Mouse (Mus musculus): ENCODE measurements around the gene Phactr4. TPM values are rescaled to one million over a fixed set of nuclear protein-coding genes. Genes with fewer than 3 reads are reported as not detected.

Phactr4 gene
- polyA plus RNA-seq, 1 experiment from 2014 or later, result 24.7 TPM

DNA sequence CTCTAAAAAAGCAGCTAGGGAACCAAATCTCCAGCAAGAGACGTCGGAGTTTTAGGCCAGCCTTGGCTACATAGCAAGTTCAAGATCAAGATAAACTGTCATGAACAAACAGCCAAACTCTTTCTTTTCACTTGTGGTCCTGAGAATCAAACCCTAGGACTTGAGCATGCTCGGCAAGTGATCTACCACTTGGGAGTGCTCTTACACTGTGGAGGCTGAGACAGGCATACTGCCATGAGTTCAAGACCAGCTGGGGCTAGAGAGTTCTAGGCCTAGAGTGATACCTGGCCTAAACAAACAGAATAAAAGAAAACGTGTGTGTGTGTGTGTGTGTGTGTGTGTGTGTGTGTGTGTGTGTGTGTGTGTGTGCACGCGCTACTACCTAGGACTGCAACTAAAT, 31.9 kb upstream of the Phactr4 start:
- Histone ChIP-seq H3K4me2 (ENCODE audit: low read depth) (no peak overlapping the region), H3K27me3 (ENCODE audit: control insufficient read depth, insufficient read depth, low read length) (no peaks in the 10 kb centered on the region), H3K27ac (ENCODE audit: low read depth, low read length) (no peak overlapping the region), H3K36me3 (ENCODE audit: control insufficient read depth, insufficient read depth, low read length) (peaks cover 2% of the 10 kb centered on the region; the same call in 1 of the 2 replicates), H3K9ac (ENCODE audit: low read length) (no peak overlapping the region), H3K9me3 (ENCODE audit: control insufficient read depth, low read length) (no peaks in the 10 kb centered on the region), H3K4me3 (ENCODE audit: low read depth, low read length) (no peak overlapping the region), H3K4me1 (ENCODE audit: control insufficient read depth, insufficient read depth, low read length) (no peaks in the 10 kb centered on the region)
- ATAC-seq (ENCODE audit: insufficient read depth, low FRiP score, low TSS enrichment), result no peak
- 79% methylated on average over 6 of the region's 6 CpGs for WGBS
- no peak for DNase-seq (ENCODE audit: low spot score)

DNA sequence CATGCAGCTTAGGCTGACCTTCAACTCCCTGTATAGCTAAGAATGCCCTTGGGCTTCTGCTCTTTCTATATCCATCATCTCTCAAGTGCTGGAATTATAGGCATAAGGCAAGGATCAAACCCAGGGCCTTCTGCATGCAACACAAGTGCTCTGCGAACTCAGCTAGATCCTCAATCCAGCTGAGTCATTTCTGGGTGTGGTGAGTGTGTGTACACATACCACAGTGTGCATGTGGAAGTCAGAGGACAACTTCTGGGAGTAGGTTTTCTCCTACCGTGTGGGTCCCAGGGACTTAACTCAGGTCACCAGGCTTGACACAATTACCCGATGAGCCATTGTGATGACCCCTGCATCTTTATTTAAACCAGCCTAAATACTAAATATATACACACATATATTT, 27.5 kb upstream of the Phactr4 start:
- 91% methylated on average over 3 of the region's 3 CpGs for WGBS
- no peak for DNase-seq (ENCODE audit: low spot score)
- Histone ChIP-seq H3K36me3 (ENCODE audit: control insufficient read depth, insufficient read depth, low read length) (no peaks in the 10 kb centered on the region), H3K4me1 (ENCODE audit: control insufficient read depth, insufficient read depth, low read length) (no peaks in the 10 kb centered on the region), H3K27me3 (ENCODE audit: control insufficient read depth, insufficient read depth, low read length) (no peaks in the 10 kb centered on the region), H3K9ac (ENCODE audit: low read length) (no peak overlapping the region), H3K4me3 (ENCODE audit: low read depth, low read length) (no peak overlapping the region), H3K4me2 (ENCODE audit: low read depth) (no peak overlapping the region), H3K27ac (ENCODE audit: low read depth, low read length) (no peak overlapping the region), H3K9me3 (ENCODE audit: control insufficient read depth, low read length) (no peaks in the 10 kb centered on the region)
- no peak for ATAC-seq (ENCODE audit: insufficient read depth, low FRiP score, low TSS enrichment)

GRCm38 (mm10) chr4:132446105-132446504, 23.8 kb upstream of the Phactr4 start:
- H3K9ac ChIP-seq (ENCODE audit: low read length), result no peak overlapping the region
- no peak for ATAC-seq (ENCODE audit: insufficient read depth, low FRiP score, low TSS enrichment)
- no peak for DNase-seq (ENCODE audit: low spot score)
- no peak overlapping the region for H3K4me3 ChIP-seq (ENCODE audit: low read depth, low read length)
- H3K27me3 ChIP-seq (ENCODE audit: control insufficient read depth, insufficient read depth, low read length), result no peaks in the 10 kb centered on the region
- H3K4me1 ChIP-seq (ENCODE audit: control insufficient read depth, insufficient read depth, low read length), result no peaks in the 10 kb centered on the region
- WGBS, result 84% methylated on average over 12 of the region's 12 CpGs
- H3K27ac ChIP-seq (ENCODE audit: low read depth, low read length), result no peak overlapping the region
- no peak overlapping the region for H3K4me2 ChIP-seq (ENCODE audit: low read depth)
- no peaks in the 10 kb centered on the region for H3K36me3 ChIP-seq (ENCODE audit: control insufficient read depth, insufficient read depth, low read length)
- H3K9me3 ChIP-seq (ENCODE audit: control insufficient read depth, low read length), result no peaks in the 10 kb centered on the region

- whole genome bisulfite sequencing, result 87% methylated on average over 8 of the region's 8 CpGs
- ATAC-seq (ENCODE audit: insufficient read depth, low FRiP score, low TSS enrichment) (no peak), DNase-seq (ENCODE audit: low spot score) (no peak)
- H3K9ac ChIP-seq (ENCODE audit: low read length), result no peak overlapping the region
- no peak overlapping the region for H3K4me3 ChIP-seq (ENCODE audit: low read depth, low read length)
- no peak overlapping the region for H3K27ac ChIP-seq (ENCODE audit: low read depth, low read length)
- no peaks in the 10 kb centered on the region for H3K27me3 ChIP-seq (ENCODE audit: control insufficient read depth, insufficient read depth, low read length)
- H3K4me2 ChIP-seq (ENCODE audit: low read depth), result no peak overlapping the region
- H3K36me3 ChIP-seq (ENCODE audit: control insufficient read depth, insufficient read depth, low read length), result no peaks in the 10 kb centered on the region
- H3K9me3 ChIP-seq (ENCODE audit: control insufficient read depth, low read length), result no peaks in the 10 kb centered on the region
- no peaks in the 10 kb centered on the region for H3K4me1 ChIP-seq (ENCODE audit: control insufficient read depth, insufficient read depth, low read length)
Observed at GRCm38 (mm10) chr4:132444516-132444915, 22.2 kb upstream of the Phactr4 start.

GRCm38 (mm10) chr4:132437857-132438256, 15.6 kb upstream of the Phactr4 start:
- Histone ChIP-seq H3K27me3 (ENCODE audit: control insufficient read depth, insufficient read depth, low read length) (no peaks in the 10 kb centered on the region), H3K27ac (ENCODE audit: low read depth, low read length) (no peak overlapping the region), H3K4me1 (ENCODE audit: control insufficient read depth, insufficient read depth, low read length) (no peaks in the 10 kb centered on the region), H3K4me2 (ENCODE audit: low read depth) (no peak overlapping the region), H3K36me3 (ENCODE audit: control insufficient read depth, insufficient read depth, low read length) (no peaks in the 10 kb centered on the region), H3K4me3 (ENCODE audit: low read depth, low read length) (no peak overlapping the region), H3K9me3 (ENCODE audit: control insufficient read depth, low read length) (no peaks in the 10 kb centered on the region), H3K9ac (ENCODE audit: low read length) (no peak overlapping the region)
- DNase-seq (ENCODE audit: low spot score) (no peak), ATAC-seq (ENCODE audit: insufficient read depth, low FRiP score, low TSS enrichment) (no peak)
- 32% methylated on average over 11 of the region's 11 CpGs for WGBS

GRCm38 (mm10) chr4:132432717-132433372, 10.6 kb upstream of the Phactr4 start:
- Histone ChIP-seq H3K27ac (ENCODE audit: low read depth, low read length) (no peak overlapping the region), H3K9ac (ENCODE audit: low read length) (no peak overlapping the region), H3K36me3 (ENCODE audit: control insufficient read depth, insufficient read depth, low read length) (no peaks in the 10 kb centered on the region), H3K9me3 (ENCODE audit: control insufficient read depth, low read length) (no peaks in the 10 kb centered on the region), H3K4me3 (ENCODE audit: low read depth, low read length) (no peak overlapping the region), H3K4me1 (ENCODE audit: control insufficient read depth, insufficient read depth, low read length) (no peaks in the 10 kb centered on the region), H3K27me3 (ENCODE audit: control insufficient read depth, insufficient read depth, low read length) (no peaks in the 10 kb centered on the region), H3K4me2 (ENCODE audit: low read depth) (peak overlapping the region; percentile 22; the same call in 1 of the 2 replicates)
- no peak for ATAC-seq (ENCODE audit: insufficient read depth, low FRiP score, low TSS enrichment)
- DNase-seq (ENCODE audit: low spot score), result no peak
- 14% methylated on average over 14 of the region's 14 CpGs for WGBS

GRCm38 (mm10) chr4:132428022-132428542, 5.8 kb upstream of the Phactr4 start:
- Histone ChIP-seq H3K4me2 (ENCODE audit: low read depth) (no peak overlapping the region), H3K9ac (ENCODE audit: low read length) (no peak overlapping the region), H3K36me3 (ENCODE audit: control insufficient read depth, insufficient read depth, low read length) (no peaks in the 10 kb centered on the region), H3K4me1 (ENCODE audit: control insufficient read depth, insufficient read depth, low read length) (no peaks in the 10 kb centered on the region), H3K27me3 (ENCODE audit: control insufficient read depth, insufficient read depth, low read length) (no peaks in the 10 kb centered on the region), H3K27ac (ENCODE audit: low read depth, low read length) (no peak overlapping the region), H3K9me3 (ENCODE audit: control insufficient read depth, low read length) (no peaks in the 10 kb centered on the region), H3K4me3 (ENCODE audit: low read depth, low read length) (no peak overlapping the region)
- WGBS, result 66% methylated on average over 9 of the region's 9 CpGs
- ATAC-seq (ENCODE audit: insufficient read depth, low FRiP score, low TSS enrichment) (no peak), DNase-seq (ENCODE audit: low spot score) (no peak)

DNA sequence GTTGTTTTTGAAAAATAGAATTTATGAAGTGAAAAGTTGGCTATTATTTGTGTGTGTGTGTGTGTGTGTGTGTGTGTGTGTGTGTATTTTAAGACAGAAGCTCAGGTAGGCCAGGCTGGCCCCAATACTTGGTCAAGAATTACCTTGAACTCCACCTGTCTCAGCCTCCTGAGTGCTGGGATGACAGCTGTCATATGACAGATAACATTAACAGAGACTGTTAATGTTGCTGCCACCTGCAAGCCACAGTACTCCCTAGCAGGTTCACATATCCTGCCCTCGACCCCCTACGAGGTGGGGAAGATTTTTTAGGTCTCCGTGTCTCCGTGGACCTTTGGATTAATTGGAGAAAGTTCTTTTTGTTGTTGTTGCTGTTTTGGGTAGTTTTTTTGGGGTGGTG, 5.2 kb upstream of the Phactr4 start:
- Histone ChIP-seq H3K27me3 (ENCODE audit: control insufficient read depth, insufficient read depth, low read length) (no peaks in the 10 kb centered on the region), H3K4me3 (ENCODE audit: low read depth, low read length) (no peak overlapping the region), H3K27ac (ENCODE audit: low read depth, low read length) (no peak overlapping the region), H3K4me2 (ENCODE audit: low read depth) (no peak overlapping the region), H3K4me1 (ENCODE audit: control insufficient read depth, insufficient read depth, low read length) (no peaks in the 10 kb centered on the region), H3K9me3 (ENCODE audit: control insufficient read depth, low read length) (no peaks in the 10 kb centered on the region), H3K36me3 (ENCODE audit: control insufficient read depth, insufficient read depth, low read length) (no peaks in the 10 kb centered on the region), H3K9ac (ENCODE audit: low read length) (no peak overlapping the region)
- DNase-seq (ENCODE audit: low spot score) (no peak), ATAC-seq (ENCODE audit: insufficient read depth, low FRiP score, low TSS enrichment) (no peak)
- WGBS, result 83% methylated on average over 4 of the region's 4 CpGs

DNA sequence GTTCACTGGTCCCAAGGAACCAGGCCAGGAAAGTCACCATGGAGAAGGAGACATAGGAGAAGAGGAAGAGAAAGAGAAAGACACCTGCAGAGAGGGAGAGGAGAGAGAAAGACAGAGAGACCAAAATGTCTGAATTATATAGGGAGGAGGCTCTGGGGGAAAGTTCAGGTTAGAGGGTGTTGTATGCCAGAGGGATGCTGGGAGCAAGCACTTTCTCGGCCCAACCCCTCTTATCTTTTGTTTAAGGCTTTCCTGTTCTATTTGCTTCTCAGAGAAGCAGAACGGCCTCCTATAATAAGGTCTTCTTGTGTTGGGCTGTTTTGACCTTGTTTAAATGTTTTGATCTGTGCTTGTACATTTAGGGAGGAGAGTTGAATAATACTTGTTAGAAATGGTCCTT, 3.7 kb upstream of the Phactr4 start:
- no peak overlapping the region for H3K27ac ChIP-seq (ENCODE audit: low read depth, low read length)
- DNase-seq (ENCODE audit: low spot score), result no peak
- H3K36me3 ChIP-seq (ENCODE audit: control insufficient read depth, insufficient read depth, low read length), result no peaks in the 10 kb centered on the region
- H3K4me3 ChIP-seq (ENCODE audit: low read depth, low read length), result no peak overlapping the region
- H3K9ac ChIP-seq (ENCODE audit: low read length), result no peak overlapping the region
- H3K4me2 ChIP-seq (ENCODE audit: low read depth), result no peak overlapping the region
- 56% methylated on average over 2 of the region's 2 CpGs for WGBS
- H3K9me3 ChIP-seq (ENCODE audit: control insufficient read depth, low read length), result no peaks in the 10 kb centered on the region
- H3K27me3 ChIP-seq (ENCODE audit: control insufficient read depth, insufficient read depth, low read length), result no peaks in the 10 kb centered on the region
- no peak for ATAC-seq (ENCODE audit: insufficient read depth, low FRiP score, low TSS enrichment)
- peaks cover under 1% of the 10 kb centered on the region; the same call in 1 of the 2 replicates for H3K4me1 ChIP-seq (ENCODE audit: control insufficient read depth, insufficient read depth, low read length)

Data from neural tube, embryonic 11.5 days (tissue).